Mouse (Mus musculus): ENCODE results near the gene Cul9. TPM values are rescaled to one million over a fixed set of nuclear protein-coding genes. Genes with fewer than 3 reads are reported as not detected.

The Cul9 gene
- polyA plus RNA-seq, 1 experiment: 6.0 TPM

- Histone ChIP-seq H3K4me1 (peaks cover 64% of the 10 kb centered on the region), H3K36me3 (replicated peaks; ENCODE audit: low read length) (peaks cover 42% of the 10 kb centered on the region), H3K27me3 (replicated peaks) (no peaks in the 10 kb centered on the region), H3K4me3 (replicated peaks) (peak overlapping the region; percentile 97), H3K9me3 (no peaks in the 10 kb centered on the region)
- TF ChIP-seq FLI1 (IDR thresholded peaks at IDR 0.05; ENCODE audit: low read length) (no peak), GATA1 (IDR thresholded peaks at IDR 0.05; ENCODE audit: borderline replicate concordance, low read length) (no peak)
Observed at GRCm38 (mm10) chr17:46554646-46554976, 8.4 kb upstream of the Cul9 start.

GRCm38 (mm10) chr17:46553926-46554325 lies 7.7 kb upstream of the Cul9 start:
- H3K36me3 ChIP-seq (replicated peaks; ENCODE audit: low read length): peaks cover 48% of the 10 kb centered on the region
- H3K9me3 ChIP-seq: no peaks in the 10 kb centered on the region
- TF ChIP-seq GATA1 (IDR thresholded peaks at IDR 0.05; ENCODE audit: borderline replicate concordance, low read length) (no peak), FLI1 (IDR thresholded peaks at IDR 0.05; ENCODE audit: low read length) (no peak)
- peaks cover 70% of the 10 kb centered on the region for H3K4me1 ChIP-seq
- H3K27me3 ChIP-seq (replicated peaks): no peaks in the 10 kb centered on the region
- H3K4me3 ChIP-seq (replicated peaks): peak overlapping the region; percentile 97

- Histone ChIP-seq H3K27me3 (replicated peaks) (no peaks in the 10 kb centered on the region), H3K4me3 (replicated peaks) (peak overlapping the region; percentile 72), H3K4me1 (peaks cover 75% of the 10 kb centered on the region), H3K36me3 (replicated peaks; ENCODE audit: low read length) (peaks cover 53% of the 10 kb centered on the region), H3K9me3 (no peaks in the 10 kb centered on the region)
- no peak for TF ChIP-seq FLI1 (IDR thresholded peaks at IDR 0.05; ENCODE audit: low read length)
- no peak for TF ChIP-seq GATA1 (IDR thresholded peaks at IDR 0.05; ENCODE audit: borderline replicate concordance, low read length)
Observed at GRCm38 (mm10) chr17:46553469-46553868, 7.3 kb upstream of the Cul9 start.

GRCm38 (mm10) chr17:46552841-46553423 lies 6.7 kb upstream of the Cul9 start:
- H3K27me3 ChIP-seq (replicated peaks): no peaks in the 10 kb centered on the region
- peaks cover 76% of the 10 kb centered on the region for H3K4me1 ChIP-seq
- TF ChIP-seq FLI1 (IDR thresholded peaks at IDR 0.05; ENCODE audit: low read length) (no peak), GATA1 (IDR thresholded peaks at IDR 0.05; ENCODE audit: borderline replicate concordance, low read length) (no peak)
- peak overlapping the region; percentile 72 for H3K4me3 ChIP-seq (replicated peaks)
- peaks cover 58% of the 10 kb centered on the region for H3K36me3 ChIP-seq (replicated peaks; ENCODE audit: low read length)
- H3K9me3 ChIP-seq: no peaks in the 10 kb centered on the region

GRCm38 (mm10) chr17:46552151-46552550 lies 6.0 kb upstream of the Cul9 start:
- Histone ChIP-seq H3K4me1 (peaks cover 76% of the 10 kb centered on the region), H3K4me3 (replicated peaks) (no peak overlapping the region), H3K9me3 (no peaks in the 10 kb centered on the region), H3K27me3 (replicated peaks) (no peaks in the 10 kb centered on the region), H3K36me3 (replicated peaks; ENCODE audit: low read length) (peaks cover 66% of the 10 kb centered on the region)
- TF ChIP-seq FLI1 (IDR thresholded peaks at IDR 0.05; ENCODE audit: low read length) (no peak), GATA1 (IDR thresholded peaks at IDR 0.05; ENCODE audit: borderline replicate concordance, low read length) (no peak)

- no peaks in the 10 kb centered on the region for H3K27me3 ChIP-seq (replicated peaks)
- no peak overlapping the region for H3K4me3 ChIP-seq (replicated peaks)
- TF ChIP-seq FLI1 (IDR thresholded peaks at IDR 0.05; ENCODE audit: low read length): no peak
- no peak for TF ChIP-seq GATA1 (IDR thresholded peaks at IDR 0.05; ENCODE audit: borderline replicate concordance, low read length)
- H3K36me3 ChIP-seq (replicated peaks; ENCODE audit: low read length): peaks cover 73% of the 10 kb centered on the region
- H3K9me3 ChIP-seq: no peaks in the 10 kb centered on the region
- H3K4me1 ChIP-seq: peaks cover 76% of the 10 kb centered on the region
Observed at GRCm38 (mm10) chr17:46551369-46551768, 5.2 kb upstream of the Cul9 start.

GRCm38 (mm10) chr17:46550904-46551303 lies 4.7 kb upstream of the Cul9 start:
- no peaks in the 10 kb centered on the region for H3K9me3 ChIP-seq
- no peak overlapping the region for H3K4me3 ChIP-seq (replicated peaks)
- peaks cover 80% of the 10 kb centered on the region for H3K4me1 ChIP-seq
- H3K36me3 ChIP-seq (replicated peaks; ENCODE audit: low read length): peaks cover 75% of the 10 kb centered on the region
- no peaks in the 10 kb centered on the region for H3K27me3 ChIP-seq (replicated peaks)
- TF ChIP-seq GATA1 (IDR thresholded peaks at IDR 0.05; ENCODE audit: borderline replicate concordance, low read length) (no peak), FLI1 (IDR thresholded peaks at IDR 0.05; ENCODE audit: low read length) (no peak)

GRCm38 (mm10) chr17:46549642-46550041 lies 3.5 kb upstream of the Cul9 start:
- H3K36me3 ChIP-seq (replicated peaks; ENCODE audit: low read length): peaks cover 75% of the 10 kb centered on the region

GRCm38 (mm10) chr17:46549193-46549592 lies 3.0 kb upstream of the Cul9 start:
- Histone ChIP-seq H3K36me3 (replicated peaks; ENCODE audit: low read length) (peaks cover 75% of the 10 kb centered on the region), H3K27me3 (replicated peaks) (no peaks in the 10 kb centered on the region), H3K4me3 (replicated peaks) (peak overlapping the region; percentile 6), H3K9me3 (no peaks in the 10 kb centered on the region), H3K4me1 (peaks cover 75% of the 10 kb centered on the region)
- TF ChIP-seq GATA1 (IDR thresholded peaks at IDR 0.05; ENCODE audit: borderline replicate concordance, low read length) (no peak), FLI1 (IDR thresholded peaks at IDR 0.05; ENCODE audit: low read length) (no peak)

More at GRCm38 (mm10) chr17:46549642-46550041, 3.5 kb upstream of the Cul9 start:
- H3K27me3 ChIP-seq (replicated peaks): no peaks in the 10 kb centered on the region
- H3K4me3 ChIP-seq (replicated peaks): peak overlapping the region; percentile 6
- H3K9me3 ChIP-seq: no peaks in the 10 kb centered on the region
- H3K4me1 ChIP-seq: peaks cover 80% of the 10 kb centered on the region
- TF ChIP-seq FLI1 (IDR thresholded peaks at IDR 0.05; ENCODE audit: low read length) (no peak), GATA1 (IDR thresholded peaks at IDR 0.05; ENCODE audit: borderline replicate concordance, low read length) (no peak)

GRCm38 (mm10) chr17:46548741-46549140 lies 2.6 kb upstream of the Cul9 start:
- Histone ChIP-seq H3K4me1 (peaks cover 71% of the 10 kb centered on the region), H3K36me3 (replicated peaks; ENCODE audit: low read length) (peaks cover 75% of the 10 kb centered on the region), H3K9me3 (no peaks in the 10 kb centered on the region), H3K27me3 (replicated peaks) (no peaks in the 10 kb centered on the region), H3K4me3 (replicated peaks) (peak overlapping the region; percentile 56)
- no peak for TF ChIP-seq FLI1 (IDR thresholded peaks at IDR 0.05; ENCODE audit: low read length)
- no peak for TF ChIP-seq GATA1 (IDR thresholded peaks at IDR 0.05; ENCODE audit: borderline replicate concordance, low read length)
